Mouse (Mus musculus): Measurements from ENCODE around the gene Lrrfip1.

- TF ChIP-seq CTCF (IDR thresholded peaks at IDR 0.05; ENCODE audit: low read depth) (no peak), EP300 (optimal IDR thresholded peaks at IDR 0.05) (no peak)
These were observed 45.6 kb downstream of the Lrrfip1 start for GRCm38 (mm10) chr1:91044176-91044575.

Data from stomach, postnatal 0 days (tissue).